Mouse (Mus musculus): ENCODE measurements around the gene Tep1.
A peak's percentile ranks its signal among the peaks of the same experiment; 100 is the strongest.
"Not testable (repeated sequence)": the region's sequence is repeated elsewhere in the genome, so short reads cannot be mapped to it uniquely, and the experiment has no call there.

Gene Tep1

DNA sequence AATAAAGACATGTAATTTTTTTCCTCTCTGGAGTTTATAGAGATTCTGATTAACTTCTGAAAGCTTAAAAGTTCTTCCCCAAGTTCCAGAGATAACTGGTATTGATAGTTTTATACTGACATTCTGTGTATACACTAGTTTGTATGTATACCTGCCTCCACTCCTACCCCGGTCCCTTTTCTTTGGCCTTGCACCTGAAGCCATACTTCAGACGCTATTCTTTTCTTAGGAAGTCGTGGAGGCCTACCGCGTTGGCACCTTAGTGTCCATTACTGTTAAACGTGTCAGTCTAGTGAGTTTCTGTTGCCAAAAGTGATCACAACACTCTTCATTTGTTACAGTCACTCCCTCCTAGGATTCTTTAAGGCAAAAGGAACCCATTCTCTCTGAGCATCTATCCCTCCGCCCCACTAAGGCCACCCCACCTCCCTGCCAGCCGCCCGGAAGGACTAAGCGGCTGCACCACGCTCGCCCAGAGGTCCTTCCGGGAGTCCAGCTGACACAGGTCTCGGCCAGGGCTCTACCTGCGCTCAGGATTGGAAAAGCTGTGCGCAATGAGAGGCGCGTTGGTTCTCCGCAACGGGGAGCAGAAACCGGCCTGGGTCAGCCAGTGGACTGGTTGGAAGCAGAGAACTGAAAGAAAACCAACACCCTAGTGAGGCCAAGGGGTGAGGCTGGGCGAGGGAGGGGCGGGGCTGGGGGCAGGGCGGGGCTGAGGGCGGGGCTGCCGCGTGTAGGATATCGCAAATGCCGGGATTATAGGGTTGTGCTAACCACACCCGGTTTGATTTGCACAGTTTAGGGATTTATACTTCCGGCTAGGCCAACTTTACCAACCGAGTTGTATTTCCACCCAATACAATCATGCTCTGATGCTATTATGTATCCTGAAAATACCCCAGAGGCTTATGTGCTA, at the start of gene Tep1:
Gene Tep1, minus strand, starts transcription at position 672 of the 916 bp plus-strand sequence.
- DNase-seq (ENCODE audit: low spot score in 2 of 2), result peak; percentile 23 to 36

DNA sequence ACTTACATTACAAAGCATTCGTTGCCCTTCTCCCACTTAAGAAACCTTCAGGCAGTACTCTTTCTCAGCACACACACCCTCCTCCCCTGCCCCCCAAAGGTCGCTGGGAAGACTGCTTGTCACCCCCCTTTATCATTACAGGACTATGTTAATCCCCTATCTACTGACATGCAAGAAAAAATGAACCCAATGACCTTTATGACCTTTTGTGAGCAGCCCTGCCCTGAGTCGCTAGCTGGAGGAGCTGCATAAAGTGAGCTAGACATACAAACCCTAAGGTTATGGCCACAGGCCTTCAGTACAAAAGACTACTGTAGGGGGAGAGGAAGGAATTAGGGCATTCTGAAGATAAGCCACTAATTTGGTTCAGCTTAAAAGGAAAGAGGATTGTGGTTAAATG, 41.0 kb upstream of the Tep1 start:
- DNase-seq (ENCODE audit: low spot score in 2 of 2), result no peak

- DNase-seq (ENCODE audit: low spot score in 2 of 2), result no peak
Observed at GRCm38 (mm10) chr14:50908126-50908525, 37.8 kb upstream of the Tep1 start.

DNA sequence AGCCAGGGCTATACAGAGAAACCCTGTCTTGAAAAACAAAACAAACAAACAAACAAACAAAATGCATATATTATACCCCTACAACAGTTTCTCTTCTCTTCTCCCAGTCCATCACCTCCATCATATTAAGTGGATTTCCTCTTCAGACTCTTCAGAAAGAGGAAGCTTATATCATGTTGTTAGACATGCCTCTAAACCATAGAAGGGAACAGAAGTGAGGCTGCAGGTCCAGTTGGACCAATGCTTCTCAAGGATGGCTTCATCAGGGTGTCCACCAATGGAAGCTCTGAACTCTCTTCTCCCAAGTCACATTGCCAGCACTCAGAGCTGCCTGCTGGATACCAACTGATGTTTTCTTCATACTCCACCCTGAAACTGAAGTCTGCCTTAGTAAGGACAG, 35.0 kb upstream of the Tep1 start:
- DNase-seq (ENCODE audit: low spot score in 2 of 2), result not testable (repeated sequence)

- no peak for DNase-seq (ENCODE audit: low spot score in 2 of 2)
Observed at GRCm38 (mm10) chr14:50904828-50905129, 34.4 kb upstream of the Tep1 start.

DNA sequence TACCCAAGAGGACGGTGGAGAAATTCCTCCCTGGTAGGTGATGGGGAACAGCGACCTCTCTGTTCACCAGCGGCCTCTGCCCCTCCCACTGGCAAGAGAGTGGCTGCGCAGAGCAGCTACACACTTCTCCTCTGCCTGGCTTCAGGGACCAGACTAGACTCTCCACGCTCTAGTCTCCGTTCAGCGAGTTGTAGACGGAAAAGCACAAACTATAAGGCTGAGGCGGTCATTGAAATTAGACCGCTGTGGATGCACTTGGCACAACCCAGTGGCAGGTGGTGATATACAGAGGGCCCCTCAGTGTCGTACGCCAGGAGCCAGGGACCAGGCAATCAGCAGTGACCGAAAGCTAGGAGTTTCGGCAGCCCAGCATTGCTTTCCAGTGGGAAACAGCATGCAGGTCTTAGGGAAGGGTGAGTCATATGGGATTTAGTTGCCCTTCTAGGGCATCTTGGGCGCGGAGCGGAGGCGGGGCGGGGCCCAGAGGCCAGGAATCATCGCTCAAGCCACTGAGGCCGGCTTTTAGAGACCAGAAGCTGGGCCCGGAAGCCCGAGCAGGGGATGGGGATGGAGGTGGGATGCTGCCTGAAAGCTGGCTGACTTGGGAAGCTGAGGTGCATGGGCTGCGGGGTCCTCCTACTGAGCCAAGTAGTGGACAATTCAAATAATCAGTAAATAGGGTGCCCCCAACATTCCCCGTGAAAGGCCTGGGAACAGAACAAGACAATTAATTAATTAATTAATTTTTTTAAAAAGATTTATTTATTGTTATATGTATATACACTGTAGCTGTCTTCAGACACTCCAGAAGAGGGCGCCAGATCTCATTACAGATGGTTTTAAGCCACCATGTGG, 33.8 kb upstream of the Tep1 start:
- no peak for DNase-seq (ENCODE audit: low spot score in 2 of 2)

- not testable (repeated sequence) for DNase-seq (ENCODE audit: low spot score in 2 of 2)
Observed at GRCm38 (mm10) chr14:50897992-50898391, 27.6 kb upstream of the Tep1 start.

DNA sequence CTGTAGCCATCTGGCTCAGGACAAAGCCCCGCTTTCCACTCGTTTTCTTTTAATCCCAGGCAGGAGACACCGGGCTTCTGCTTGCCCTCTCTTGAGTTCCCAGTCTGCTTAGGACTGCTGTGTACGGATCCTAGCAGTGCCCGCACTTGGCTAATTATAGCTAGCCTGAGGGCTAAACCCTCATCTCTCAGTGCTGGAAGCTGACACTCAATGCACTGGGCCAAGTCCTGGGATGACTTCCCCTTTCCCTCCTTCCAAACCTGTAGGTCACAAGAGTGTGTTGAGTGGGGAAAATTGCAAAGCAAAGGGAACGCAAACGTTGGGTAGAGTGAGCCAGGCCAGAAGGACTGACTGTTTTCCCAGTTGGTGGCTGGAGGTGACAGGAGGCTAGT, 27.0 kb upstream of the Tep1 start, which contains the start of gene Klhl33:
Gene Klhl33, minus strand, starts transcription at position 134 of the 392 bp plus-strand sequence.
- DNase-seq (ENCODE audit: low spot score in 2 of 2), result no peak

DNA sequence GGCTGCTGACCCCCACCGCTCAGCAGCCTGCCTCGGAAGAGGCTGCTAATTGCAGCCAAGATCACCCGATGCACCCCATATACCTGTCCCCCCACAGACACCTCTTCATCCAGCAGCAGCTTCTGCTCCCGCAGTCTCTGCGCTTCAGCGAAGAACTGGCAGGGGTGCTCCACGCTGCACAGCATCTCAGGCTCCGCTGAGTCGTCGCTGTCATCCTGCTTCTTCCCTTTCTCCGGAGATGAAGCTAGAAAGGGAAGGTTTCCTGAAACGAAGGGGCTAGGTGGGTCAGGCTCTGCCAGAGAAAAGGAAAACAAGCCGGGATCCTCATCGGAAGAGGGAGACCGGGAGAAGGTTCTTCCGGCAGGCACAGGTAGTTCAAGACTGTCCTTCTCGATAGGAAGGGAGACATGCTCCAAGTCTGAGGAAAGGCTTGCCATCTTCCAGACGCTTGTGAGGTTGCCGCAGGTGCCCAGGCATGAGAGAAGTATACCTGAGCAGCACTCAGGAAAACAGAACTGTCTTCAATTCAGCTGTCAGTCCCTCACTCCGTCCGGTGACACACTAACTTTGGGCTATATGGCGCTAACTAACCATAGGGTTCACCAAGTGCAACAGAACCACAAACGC, 26.5 kb upstream of the Tep1 start:
- peak in 1 of 2 experiments; percentile 28 for DNase-seq (ENCODE audit: low spot score in 2 of 2)

DNA sequence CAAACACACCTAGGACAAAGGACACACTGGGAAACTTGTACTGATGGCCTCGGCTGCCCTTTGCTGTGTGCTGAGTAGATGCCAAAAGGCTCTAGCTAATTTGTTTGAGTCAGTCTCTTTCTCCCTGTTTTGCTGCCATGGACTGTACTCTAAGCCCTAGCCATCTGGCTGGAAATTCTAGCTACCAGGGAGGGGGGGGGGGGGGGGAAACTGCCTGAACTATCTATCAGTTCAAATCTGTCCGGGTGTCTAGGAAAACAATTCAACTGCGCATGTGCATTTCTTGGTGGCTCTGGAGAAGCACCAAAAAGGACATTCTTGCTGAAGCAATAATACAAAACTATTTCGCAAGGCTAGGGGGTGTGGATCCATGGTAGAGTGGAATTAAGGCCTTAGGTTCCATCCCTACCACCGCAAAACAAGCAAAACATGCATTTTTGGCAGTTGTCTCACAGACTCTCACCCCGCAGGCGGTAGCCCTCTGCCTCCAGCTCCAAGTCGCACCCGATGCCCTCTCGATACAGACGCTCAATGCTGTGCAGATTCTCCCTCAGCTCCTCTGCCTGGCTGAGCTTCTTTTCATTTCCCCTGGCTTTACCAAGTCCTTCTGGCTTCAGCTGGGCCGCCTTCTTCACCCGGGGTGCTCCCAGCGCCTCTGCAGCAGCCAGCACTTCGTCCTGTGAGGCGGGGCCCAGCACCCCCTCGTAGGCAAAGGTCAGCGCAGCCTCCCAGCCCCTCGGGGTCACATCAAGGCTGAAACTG, 25.8 kb upstream of the Tep1 start:
- no peak for DNase-seq (ENCODE audit: low spot score in 2 of 2)

DNA sequence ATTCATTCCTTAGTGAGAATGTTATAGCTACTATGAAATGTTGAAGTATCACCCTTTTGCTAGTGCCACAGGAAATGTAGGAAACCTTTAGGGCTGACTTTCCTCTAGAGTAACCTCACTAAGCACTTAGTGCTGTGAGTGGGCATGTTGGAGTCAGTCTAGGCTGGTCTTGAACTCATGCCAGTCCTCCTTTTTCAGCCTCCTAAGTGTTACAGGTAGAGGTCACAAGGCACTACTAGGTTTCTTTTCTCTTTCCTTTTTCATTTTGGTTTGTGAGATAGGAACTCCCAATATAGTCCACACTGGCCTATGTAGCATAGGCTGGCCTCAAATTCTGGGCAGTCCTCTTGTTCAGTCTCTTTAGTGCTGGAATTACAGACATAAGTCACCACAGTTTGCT, 25.0 kb upstream of the Tep1 start:
- no peak for DNase-seq (ENCODE audit: low spot score in 2 of 2)

DNA sequence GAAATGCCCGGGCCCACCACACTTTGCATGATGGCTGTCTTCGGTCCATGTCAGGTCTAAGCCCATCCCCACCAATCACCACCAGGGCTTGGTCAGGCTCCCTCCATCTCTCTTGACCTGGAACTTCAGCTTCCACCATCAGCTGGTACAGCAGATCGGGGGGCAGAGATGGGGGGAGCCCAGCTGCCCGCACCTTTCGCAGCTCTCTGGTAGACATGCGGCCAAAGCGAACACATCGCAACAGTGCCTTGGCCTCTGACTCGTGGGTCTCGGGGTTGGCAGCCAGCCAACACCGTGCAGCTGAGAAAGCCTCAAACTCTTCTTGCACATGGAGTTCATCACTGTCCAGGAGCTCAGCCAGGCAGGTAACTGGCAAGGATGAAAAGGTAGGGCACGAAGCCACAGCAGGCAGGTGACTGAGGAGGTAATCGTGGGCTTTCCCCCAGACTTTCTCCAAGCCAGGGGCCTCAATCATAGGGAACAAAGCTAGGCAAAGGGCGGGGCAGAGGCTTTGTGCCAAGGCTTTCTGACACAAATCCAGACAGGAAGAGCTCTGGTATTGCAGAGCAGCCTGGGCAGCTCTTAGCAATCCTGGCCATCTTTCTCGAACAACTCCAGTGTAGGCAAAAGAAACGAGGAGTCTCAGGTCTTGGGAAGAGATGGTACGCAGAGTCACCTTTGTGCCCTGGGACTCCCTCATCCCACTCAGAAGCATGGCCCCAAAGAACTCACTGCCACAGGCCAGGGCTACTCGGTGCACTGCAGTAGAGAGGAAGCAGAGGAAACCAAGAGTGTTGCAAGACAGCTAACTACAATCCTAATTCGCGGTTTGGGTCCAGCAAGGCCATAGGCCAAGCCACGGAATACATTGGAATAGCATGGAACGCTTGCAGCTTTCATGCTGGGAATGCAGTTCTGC, 22.4 kb upstream of the Tep1 start:
- no peak for DNase-seq (ENCODE audit: low spot score in 2 of 2)

- no peak for DNase-seq (ENCODE audit: low spot score in 2 of 2)
Observed at GRCm38 (mm10) chr14:50892091-50892490, 21.7 kb upstream of the Tep1 start.

GRCm38 (mm10) chr14:50891621-50892020, 21.3 kb upstream of the Tep1 start:
- no peak for DNase-seq (ENCODE audit: low spot score in 2 of 2)

GRCm38 (mm10) chr14:50876236-50876950, 6.0 kb upstream of the Tep1 start:
- no peak for DNase-seq (ENCODE audit: low spot score in 2 of 2)

DNA sequence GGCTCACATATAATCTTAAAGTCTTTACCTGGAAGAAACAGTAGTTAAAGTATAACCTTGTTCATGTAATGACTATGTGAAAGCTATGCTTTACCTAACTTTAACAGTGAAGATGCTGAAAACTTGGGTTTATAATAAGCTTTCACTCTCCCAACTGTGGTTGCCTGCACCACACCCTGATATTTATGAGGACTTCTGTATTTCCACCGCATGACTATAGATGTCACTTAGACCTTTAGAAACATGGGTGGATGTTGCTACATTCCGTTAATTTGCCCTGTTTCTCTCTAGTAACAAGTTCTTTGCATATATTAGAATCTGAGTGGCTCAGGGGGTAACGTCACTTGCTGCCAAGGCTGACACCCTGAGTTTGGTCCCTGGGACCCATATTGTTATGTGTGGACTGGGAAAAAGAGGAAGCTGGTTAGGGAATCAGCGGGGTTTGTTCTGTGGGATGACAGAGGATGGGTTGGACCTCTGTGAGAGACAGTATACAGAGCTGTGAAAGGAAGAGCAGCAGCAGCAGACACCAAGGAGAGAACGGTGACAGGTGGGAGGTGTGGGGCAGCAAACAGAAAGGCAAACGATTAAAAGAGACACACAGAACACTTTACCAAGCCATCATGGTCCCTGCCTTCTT, 5.4 kb upstream of the Tep1 start:
- DNase-seq (ENCODE audit: low spot score in 2 of 2), result no peak

GRCm38 (mm10) chr14:50875175-50875574, 4.8 kb upstream of the Tep1 start:
- no peak for DNase-seq (ENCODE audit: low spot score in 2 of 2)

DNA sequence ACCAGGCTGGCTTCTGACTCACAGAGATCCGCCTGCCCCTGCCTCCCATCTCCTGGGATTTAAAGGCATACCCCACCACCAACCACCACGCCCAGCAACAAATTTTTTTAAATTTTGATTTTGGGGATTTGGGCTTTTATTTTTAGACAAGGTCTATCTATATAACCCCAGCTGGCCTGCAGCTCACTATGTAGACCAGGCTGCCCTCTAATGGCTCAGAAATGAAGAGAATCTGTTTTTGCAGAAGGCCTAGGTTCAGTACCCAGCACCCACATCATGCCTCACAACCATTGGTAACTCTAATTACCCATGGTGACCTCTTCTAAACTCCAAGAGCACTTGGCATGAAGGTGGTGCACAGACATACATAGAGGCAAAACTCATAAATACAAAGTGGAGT, 924 bp upstream of the Tep1 start:
- DNase-seq (ENCODE audit: low spot score in 2 of 2), result no peak

DNA sequence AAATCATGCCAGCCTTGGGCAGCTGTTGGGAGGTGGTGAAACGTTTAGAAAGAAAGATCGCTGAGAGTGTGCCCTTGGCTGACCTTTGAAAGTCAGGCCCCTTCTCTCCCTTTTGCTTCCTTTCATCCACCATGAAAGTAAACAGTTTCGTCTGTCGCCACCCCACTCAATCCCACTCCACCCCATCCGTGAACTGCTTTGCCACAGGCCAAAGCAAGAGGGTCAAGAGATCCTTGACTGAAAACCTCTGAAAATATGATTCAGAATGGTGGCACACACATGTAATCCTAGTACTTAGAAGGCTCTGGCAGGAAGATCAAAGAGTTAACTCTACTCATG, 414 bp upstream of the Tep1 start:
- DNase-seq (ENCODE audit: low spot score in 2 of 2), result no peak

Measured in frontal cortex, postnatal 10 days (tissue).